ENCODE assay signal across 8 mouse cellular contexts in genomic region chr8:72485456-72486199, GRCm38 (mm10). TPM values are rescaled to one million over a fixed set of nuclear protein-coding genes. Genes with fewer than 3 reads are reported as not detected.
A peak's percentile ranks its signal among the peaks of the same experiment; 100 is the strongest.
DNase-seq lines count a peak whose midpoint lies in the region; ATAC-seq and TF ChIP-seq lines count a peak whose summit lies in the region.

No protein-coding gene starts in this region.

- H3K4me1 ChIP-seq in intestine, postnatal 0 days (replicated peaks; ENCODE audit: control insufficient read depth, insufficient read depth, low read length), result no peaks in the 10 kb centered on the region
- H3K4me1 ChIP-seq in intestine, embryonic 16.5 days (ENCODE audit: control insufficient read depth, insufficient read depth, low read length), result peaks cover 12% of the 10 kb centered on the region
- H3K4me1 ChIP-seq in CH12.LX (ENCODE audit: control insufficient read depth in 1 of 2, insufficient read depth in 2 of 2), result peaks cover 0 to 18% of the 10 kb centered on the region in 2 experiments; a peak in 2 of 4 replicates
- H3K4me1 ChIP-seq in forebrain, embryonic 15.5 days, result 0 out of 2 replicates have a peak, but pooled peaks cover 7% of the 10 kb centered on the region

- dilution Hi-C loops in CH12.LX (cut with MboI; ENCODE audit: extremely low pct_ligation_motif_present, extremely low pct_unique_long_range_greater_than_20kb, low sequenced_read_pairs), result no loop called here

- TF ChIP-seq RAD21 in CH12.LX (IDR thresholded peaks at IDR 0.05; ENCODE audit: low read depth, low read length), result no peak

- DNase-seq in CH12.LX (ENCODE audit: extremely low read depth), result peak; percentile 48
- DNase-seq in heart, adult 9 months (ENCODE audit: low spot score in 2 of 2), result peak; percentile 48 to 60
- peak; percentile 85 for DNase-seq in lung, postnatal 10 days
- DNase-seq in thymus, postnatal 10 days (ENCODE audit: low spot score in 2 of 2), result no peak

- H3K79me2 ChIP-seq in CH12.LX (replicated peaks; ENCODE audit: control insufficient read depth, extremely low read depth, insufficient read depth, poor library complexity, severe bottlenecking), result peaks cover 5% of the 10 kb centered on the region

- TF ChIP-seq EP300 in CH12.LX (IDR thresholded peaks at IDR 0.05; ENCODE audit: low read length), result no peak

- peak; percentile 37; the same call in 1 of the 2 replicates for TF ChIP-seq CTCF in intestine, postnatal 0 days (IDR thresholded peaks at IDR 0.05; ENCODE audit: low read depth)
- peak in 1 of 2 experiments; percentile 22; a peak in 1 of 4 replicates for TF ChIP-seq CTCF in CH12.LX (conservative IDR thresholded peaks at IDR 0.05 in 1 of 2, IDR thresholded peaks at IDR 0.05 in 1 of 2; ENCODE audit: low read depth in 2 of 2, low read length in 2 of 2)

- ATAC-seq in intestine, postnatal 0 days, result no peak
- ATAC-seq in intestine, embryonic 16.5 days, result no peak
- no peak for ATAC-seq in erythroid progenitor cell, adult 5-6 weeks (replicated peaks; ENCODE audit: low FRiP score, poor library complexity, severe bottlenecking)
- no peak for ATAC-seq in forebrain, embryonic 15.5 days (replicated peaks)

- no peak overlapping the region for H3K27ac ChIP-seq in intestine, postnatal 0 days (ENCODE audit: low read depth, low read length)
- no peak overlapping the region for H3K27ac ChIP-seq in intestine, embryonic 16.5 days (ENCODE audit: low read length)
- no peak overlapping the region for H3K27ac ChIP-seq in CH12.LX (ENCODE audit: insufficient read depth, low read depth)
- H3K27ac ChIP-seq in forebrain, embryonic 15.5 days (replicated peaks), result no peak overlapping the region

- TF ChIP-seq POLR2A in CH12.LX (IDR thresholded peaks at IDR 0.05; ENCODE audit: low read depth, low read length), result no peak

- H3K9me3 ChIP-seq in intestine, postnatal 0 days (ENCODE audit: control insufficient read depth), result no peaks in the 10 kb centered on the region
- no peaks in the 10 kb centered on the region for H3K9me3 ChIP-seq in intestine, embryonic 16.5 days (ENCODE audit: control insufficient read depth, low read length)
- no peaks in the 10 kb centered on the region for H3K9me3 ChIP-seq in CH12.LX (replicated peaks; ENCODE audit: low read length)
- no peaks in the 10 kb centered on the region for H3K9me3 ChIP-seq in forebrain, embryonic 15.5 days

- no peak overlapping the region for H3K4me2 ChIP-seq in intestine, postnatal 0 days (replicated peaks; ENCODE audit: low read depth)
- no peak overlapping the region for H3K4me2 ChIP-seq in intestine, embryonic 16.5 days (ENCODE audit: low read depth, low read length)
- no peak overlapping the region for H3K4me2 ChIP-seq in CH12.LX (ENCODE audit: insufficient read depth, low read depth, poor library complexity, severe bottlenecking)
- no peak overlapping the region for H3K4me2 ChIP-seq in forebrain, embryonic 15.5 days (replicated peaks)

- 72% methylated on average over 6 of the region's 6 CpGs for WGBS in intestine, postnatal 0 days
- 82% methylated on average over 6 of the region's 6 CpGs for WGBS in intestine, embryonic 16.5 days
- 86% methylated on average over 6 of the region's 6 CpGs for WGBS in forebrain, embryonic 15.5 days

- H3K27me3 ChIP-seq in intestine, postnatal 0 days (replicated peaks; ENCODE audit: control insufficient read depth, insufficient read depth, low read length), result no peaks in the 10 kb centered on the region
- H3K27me3 ChIP-seq in intestine, embryonic 16.5 days (replicated peaks; ENCODE audit: control insufficient read depth, insufficient read depth, low read length), result no peaks in the 10 kb centered on the region
- H3K27me3 ChIP-seq in CH12.LX (replicated peaks), result no peaks in the 10 kb centered on the region
- H3K27me3 ChIP-seq in forebrain, embryonic 15.5 days, result no peaks in the 10 kb centered on the region

- no peak overlapping the region for H3K9ac ChIP-seq in intestine, postnatal 0 days (ENCODE audit: low read depth, low read length)
- H3K9ac ChIP-seq in intestine, embryonic 16.5 days (ENCODE audit: low read depth, low read length), result no peak overlapping the region
- no peak overlapping the region for H3K9ac ChIP-seq in CH12.LX (ENCODE audit: insufficient read depth, low read depth)
- no peak overlapping the region for H3K9ac ChIP-seq in forebrain, embryonic 15.5 days (replicated peaks)

- peaks cover 70% of the 10 kb centered on the region for H3K36me3 ChIP-seq in intestine, postnatal 0 days (ENCODE audit: control insufficient read depth, insufficient read depth)
- H3K36me3 ChIP-seq in intestine, embryonic 16.5 days (ENCODE audit: control insufficient read depth, insufficient read depth, low read length), result peaks cover 20% of the 10 kb centered on the region
- H3K36me3 ChIP-seq in CH12.LX (replicated peaks in 1 of 2; ENCODE audit: control insufficient read depth in 1 of 2, insufficient read depth in 1 of 2, low read length in 1 of 2), result peaks cover 61 to 97% of the 10 kb centered on the region in 2 experiments
- H3K36me3 ChIP-seq in forebrain, embryonic 15.5 days, result peaks cover 46% of the 10 kb centered on the region

- no peak overlapping the region for H3K4me3 ChIP-seq in intestine, postnatal 0 days (ENCODE audit: low read depth, low read length)
- H3K4me3 ChIP-seq in intestine, embryonic 16.5 days (ENCODE audit: low read length), result no peak overlapping the region
- no peak overlapping the region for H3K4me3 ChIP-seq in CH12.LX (replicated peaks in 1 of 3; ENCODE audit: low read depth in 2 of 3, low read length in 2 of 3, poor library complexity in 1 of 3)
- H3K4me3 ChIP-seq in forebrain, embryonic 15.5 days, result no peak overlapping the region

- in situ Hi-C loops in CH12.LX (cut with MboI; ENCODE audit: low pct_ligation_motif_present, low pct_unique_long_range_greater_than_20kb, low sequenced_read_pairs), result no loop called here

TF ChIP-seq in CH12.LX, 34 proteins besides CTCF, POLR2A, EP300 and RAD21:
- TF ChIP-seq E2F4 (IDR thresholded peaks at IDR 0.05; ENCODE audit: insufficient replicate concordance, low read depth, low read length), result no peak
- no peak for TF ChIP-seq NELFE (IDR thresholded peaks at IDR 0.05; ENCODE audit: low read depth, low read length)
- no peak for TF ChIP-seq TCF12 (IDR thresholded peaks at IDR 0.05; ENCODE audit: low read depth, low read length)
- 0 out of 2 replicates have a peak, but pooled peaks have one; percentile 4 for TF ChIP-seq SMC3 (IDR thresholded peaks at IDR 0.05; ENCODE audit: low read depth, low read length)
- TF ChIP-seq HCFC1 (IDR thresholded peaks at IDR 0.05; ENCODE audit: low read depth, low read length), result no peak
- TF ChIP-seq ZNF384 (IDR thresholded peaks at IDR 0.05; ENCODE audit: low read depth, low read length), result peak; percentile 67

RNA-seq across cellular contexts. Expression of gene Slc35e1, which starts 6.8 kb away (rescaled TPM):
- polyA plus RNA-seq in intestine, postnatal 0 days (2015; fragmentation: Nextera tagmentation; extraction: Ambion mirVana), result 18.1 and 21.8 TPM in 2 replicates
- 7.9 and 8.2 TPM in 2 replicates for polyA plus RNA-seq in intestine, embryonic 16.5 days (2015; fragmentation: Nextera tagmentation; extraction: Ambion mirVana)
- total RNA-seq in CH12.LX (2012; rRNA removed) (27.2 and 34.5 TPM in 2 replicates), CH12.LX (2014; rRNA removed) (24.0 and 28.7 TPM in 2 replicates)
- polyA plus RNA-seq in CH12.LX (2012; ENCODE audit: insufficient read length, low read depth), result 16.8 and 19.8 TPM in 2 replicates
- total RNA-seq in erythroid progenitor cell, adult 5-6 weeks (2015; ENCODE audit: low replicate concordance), result 18.7 and 19.3 TPM in 2 replicates
- total RNA-seq in erythroid progenitor cell, adult 5-6 weeks (2017; ENCODE audit: low replicate concordance), result 27.1 and 29.0 TPM in 2 replicates
- polyA plus RNA-seq in forebrain, embryonic 15.5 days (2015; fragmentation: Nextera tagmentation; extraction: Ambion mirVana), result 13.8 and 14.7 TPM in 2 replicates

RNA-seq across cellular contexts. Expression of gene Cherp, which starts 10.6 kb away (rescaled TPM):
- polyA plus RNA-seq in intestine, postnatal 0 days (2015; fragmentation: Nextera tagmentation; extraction: Ambion mirVana), result 17.8 and 19.4 TPM in 2 replicates
- polyA plus RNA-seq in intestine, embryonic 16.5 days (2015; fragmentation: Nextera tagmentation; extraction: Ambion mirVana), result 46.0 and 47.9 TPM in 2 replicates
- total RNA-seq in CH12.LX (2012; rRNA removed) (18.1 and 20.2 TPM in 2 replicates), CH12.LX (2014; rRNA removed) (6.1 and 8.9 TPM in 2 replicates)
- polyA plus RNA-seq in CH12.LX (2012; ENCODE audit: insufficient read length, low read depth), result 69.5 and 80.4 TPM in 2 replicates
- total RNA-seq in erythroid progenitor cell, adult 5-6 weeks (2015; ENCODE audit: low replicate concordance), result 52.4 and 63.1 TPM in 2 replicates
- total RNA-seq in erythroid progenitor cell, adult 5-6 weeks (2017; ENCODE audit: low replicate concordance), result 14.8 and 18.6 TPM in 2 replicates
- polyA plus RNA-seq in forebrain, embryonic 15.5 days (2015; fragmentation: Nextera tagmentation; extraction: Ambion mirVana), result 46.8 and 52.7 TPM in 2 replicates

RNA-seq across cellular contexts. Expression of gene 1700030K09Rik, which starts 41.9 kb away (rescaled TPM):
- 3.6 and 3.8 TPM in 2 replicates for polyA plus RNA-seq in intestine, postnatal 0 days (2015; fragmentation: Nextera tagmentation; extraction: Ambion mirVana)
- polyA plus RNA-seq in intestine, embryonic 16.5 days (2015; fragmentation: Nextera tagmentation; extraction: Ambion mirVana), result 10.7 and 11.5 TPM in 2 replicates
- total RNA-seq in CH12.LX (2012; rRNA removed) (12.6 TPM in 2 replicates), CH12.LX (2014; rRNA removed) (9.7 and 9.8 TPM in 2 replicates)
- polyA plus RNA-seq in CH12.LX (2012; ENCODE audit: insufficient read length, low read depth), result 11.8 and 13.1 TPM in 2 replicates
- 0.84 TPM in 1 of 2 replicates, not detected in the other for total RNA-seq in erythroid progenitor cell, adult 5-6 weeks (2015; ENCODE audit: low replicate concordance)
- total RNA-seq in erythroid progenitor cell, adult 5-6 weeks (2017; ENCODE audit: low replicate concordance), result 1.4 and 1.8 TPM in 2 replicates
- polyA plus RNA-seq in forebrain, embryonic 15.5 days (2015; fragmentation: Nextera tagmentation; extraction: Ambion mirVana), result 22.2 and 23.1 TPM in 2 replicates

RNA-seq across cellular contexts. Expression of gene Calr3, which starts 42.0 kb away (rescaled TPM):
- polyA plus RNA-seq in intestine, postnatal 0 days (2015; fragmentation: Nextera tagmentation; extraction: Ambion mirVana), result 0.46 and 0.55 TPM in 2 replicates
- polyA plus RNA-seq in intestine, embryonic 16.5 days (2015; fragmentation: Nextera tagmentation; extraction: Ambion mirVana), result 1.4 and 1.5 TPM in 2 replicates
- total RNA-seq in CH12.LX (2012; rRNA removed) (4.0 and 5.3 TPM in 2 replicates), CH12.LX (2014; rRNA removed) (2.5 and 2.8 TPM in 2 replicates)
- polyA plus RNA-seq in CH12.LX (2012; ENCODE audit: insufficient read length, low read depth), result 2.5 and 3.1 TPM in 2 replicates
- not detected in 2 replicates for total RNA-seq in erythroid progenitor cell, adult 5-6 weeks (2015; ENCODE audit: low replicate concordance)
- not detected in 2 replicates for total RNA-seq in erythroid progenitor cell, adult 5-6 weeks (2017; ENCODE audit: low replicate concordance)
- polyA plus RNA-seq in forebrain, embryonic 15.5 days (2015; fragmentation: Nextera tagmentation; extraction: Ambion mirVana), result 0.92 TPM in 2 replicates

Comparison
In these comparisons a context has a peak if more than half of its experiments do, and no peak if none do; other contexts are left out.
1. DNase-seq: peak in CH12.LX (single experiment), heart, adult 9 months (2 of 2) and lung, postnatal 10 days (single experiment); none in thymus, postnatal 10 days (0 of 2).